Mouse (Mus musculus): ENCODE results near the gene Zfp366. TPM values are rescaled to one million over a fixed set of nuclear protein-coding genes. Genes with fewer than 3 reads are reported as not detected.
"Not testable (repeated sequence)": the region's sequence is repeated elsewhere in the genome, so short reads cannot be mapped to it uniquely, and the experiment has no call there.

Gene Zfp366
- total RNA-seq (2021): 1 to 10 TPM; 2.8 to 3.8 TPM
- long read RNA-seq, experiment 1, partial matches to known transcripts: 0 of 1 reads
- long read RNA-seq, experiment 1, other reads (novel, unspliced or antisense): 1 of 1 reads
- long read RNA-seq, experiment 2: 0 reads

GRCm38 (mm10) chr13:99184155-99184886, at the start of gene Zfp366:
Gene Zfp366, plus strand, starts transcription at chr13:99184823.
- no peak for DNase-seq
- intact Hi-C loops (cut with DNase I): no loop called here

- intact Hi-C loops (cut with DNase I): no loop called here
- DNase-seq: no peak
Observed at GRCm38 (mm10) chr13:99138351-99139255, 46.0 kb upstream of the Zfp366 start.

GRCm38 (mm10) chr13:99146355-99146871, 38.2 kb upstream of the Zfp366 start:
- intact Hi-C loops (cut with DNase I): loop anchor here (10.0 kb wide), 1 partner anchor 688 kb away; no protein-coding TSS in a partner anchor
- no peak for DNase-seq

GRCm38 (mm10) chr13:99147645-99148111, 36.9 kb upstream of the Zfp366 start:
- no peak for DNase-seq
- intact Hi-C loops (cut with DNase I): loop anchor here (10.0 kb wide), 1 partner anchor 687 kb away; no protein-coding TSS in a partner anchor

DNA sequence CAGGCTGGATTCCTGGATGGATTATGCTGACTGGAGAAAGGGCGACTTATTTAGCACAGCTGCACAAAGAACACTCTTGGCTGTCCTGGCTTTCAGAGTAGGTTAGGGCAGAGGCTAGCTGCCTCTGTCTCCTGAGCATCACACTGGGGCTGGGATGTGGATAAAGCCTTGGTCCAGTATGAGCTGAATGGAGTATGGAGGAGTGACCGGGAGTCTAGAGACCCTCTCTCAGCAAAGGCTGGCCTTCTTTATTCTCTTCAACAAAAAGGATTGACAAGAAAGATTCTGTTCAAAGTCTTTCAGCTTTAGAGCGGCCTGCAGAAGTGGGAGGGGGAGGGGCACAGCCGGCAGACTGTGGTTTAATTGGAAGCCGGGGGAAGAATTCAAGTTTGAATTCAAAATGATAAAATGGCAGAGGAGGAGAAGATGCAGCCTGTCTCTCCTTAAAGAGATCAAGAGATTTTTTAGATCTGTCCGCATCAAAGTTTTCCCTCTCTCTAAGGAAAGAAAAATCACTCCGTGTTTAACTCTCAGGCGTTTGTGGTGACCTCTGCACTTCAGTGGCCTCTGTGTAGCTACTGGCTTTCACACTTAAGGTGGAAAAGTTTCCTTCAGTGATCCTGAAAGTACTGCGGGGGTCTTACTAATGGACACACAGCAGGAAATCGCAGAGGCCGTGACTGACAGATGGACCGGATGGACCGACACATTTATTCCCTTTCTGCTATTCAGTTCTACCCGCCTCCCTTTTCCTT, 34.9 kb upstream of the Zfp366 start:
- no peak for DNase-seq
- intact Hi-C loops (cut with DNase I): loop anchor here (10.0 kb wide), 1 partner anchor 685 kb away; no protein-coding TSS in a partner anchor

GRCm38 (mm10) chr13:99150626-99151025, 34.0 kb upstream of the Zfp366 start:
- intact Hi-C loops (cut with DNase I): no loop called here
- DNase-seq: no peak

DNA sequence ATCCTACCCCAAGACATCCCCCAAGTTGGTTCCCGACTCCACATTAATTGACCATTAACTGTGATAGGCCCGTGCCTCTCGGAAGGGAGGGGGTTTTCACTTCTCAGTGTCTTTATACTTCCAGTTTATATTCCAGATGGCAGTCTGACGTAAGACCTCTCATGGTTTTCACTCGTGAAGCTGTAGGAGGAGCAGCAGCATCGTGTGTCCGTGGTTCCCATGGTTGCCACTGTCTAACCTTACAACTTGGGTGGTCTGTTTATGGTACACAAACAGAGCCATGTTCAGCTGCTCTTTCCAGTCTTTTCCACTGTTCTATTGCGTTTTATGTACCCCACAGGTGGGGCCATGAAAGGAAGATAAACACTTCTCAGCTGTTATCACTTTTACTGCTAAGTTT, 33.5 kb upstream of the Zfp366 start:
- intact Hi-C loops (cut with DNase I): no loop called here
- DNase-seq: no peak

- no peak for DNase-seq
- intact Hi-C loops (cut with DNase I): no loop called here
Observed at GRCm38 (mm10) chr13:99152305-99152930, 32.2 kb upstream of the Zfp366 start.

GRCm38 (mm10) chr13:99157709-99158108, 26.9 kb upstream of the Zfp366 start:
- intact Hi-C loops (cut with DNase I): no loop called here
- DNase-seq: no peak

GRCm38 (mm10) chr13:99158773-99159172, 25.9 kb upstream of the Zfp366 start:
- DNase-seq: no peak
- intact Hi-C loops (cut with DNase I): no loop called here

- intact Hi-C loops (cut with DNase I): no loop called here
- DNase-seq: no peak
Observed at GRCm38 (mm10) chr13:99163071-99163470, 21.6 kb upstream of the Zfp366 start.

GRCm38 (mm10) chr13:99163521-99164359, 20.9 kb upstream of the Zfp366 start:
- intact Hi-C loops (cut with DNase I): no loop called here
- no peak for DNase-seq

DNA sequence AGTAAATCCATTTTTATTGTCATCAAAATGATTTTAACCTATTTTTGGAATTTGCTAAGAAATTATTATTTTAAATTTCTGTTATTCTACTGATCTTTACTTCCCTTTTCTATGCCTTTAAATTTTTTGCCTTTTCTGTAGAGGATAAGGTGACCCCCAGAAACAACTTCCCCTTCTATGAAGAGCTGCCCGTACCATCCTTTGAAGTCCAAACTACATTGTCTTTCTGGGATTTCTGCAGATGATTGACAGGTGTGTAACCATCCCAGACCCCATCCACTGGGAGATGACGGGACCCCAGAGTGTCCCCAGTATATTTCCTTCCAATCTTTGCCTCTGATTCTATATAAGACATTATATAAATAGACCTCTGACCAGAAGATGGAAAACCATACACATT, 20.3 kb upstream of the Zfp366 start:
- intact Hi-C loops (cut with DNase I): no loop called here
- no peak for DNase-seq

DNA sequence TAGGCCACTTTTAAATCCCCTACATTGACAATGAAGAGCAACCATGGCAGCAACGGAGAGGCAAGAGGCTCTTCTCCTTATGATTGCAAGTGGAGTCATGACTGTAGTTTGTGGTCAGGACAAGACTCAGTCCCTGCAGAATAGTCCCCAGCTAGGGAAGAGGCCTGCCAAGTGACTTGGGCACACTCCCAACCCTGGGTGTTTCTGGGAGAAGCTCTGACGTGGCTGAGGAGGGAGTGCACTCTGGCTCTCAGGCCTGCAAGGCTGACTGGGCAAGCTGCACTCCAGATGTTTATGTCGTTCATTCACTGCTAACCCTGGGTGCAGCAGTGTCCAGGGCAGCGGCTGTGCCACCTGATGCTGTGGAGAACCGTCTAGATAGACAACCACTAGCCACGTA, 15.2 kb upstream of the Zfp366 start:
- intact Hi-C loops (cut with DNase I): no loop called here
- peak; percentile 79 to 90 for DNase-seq

DNA sequence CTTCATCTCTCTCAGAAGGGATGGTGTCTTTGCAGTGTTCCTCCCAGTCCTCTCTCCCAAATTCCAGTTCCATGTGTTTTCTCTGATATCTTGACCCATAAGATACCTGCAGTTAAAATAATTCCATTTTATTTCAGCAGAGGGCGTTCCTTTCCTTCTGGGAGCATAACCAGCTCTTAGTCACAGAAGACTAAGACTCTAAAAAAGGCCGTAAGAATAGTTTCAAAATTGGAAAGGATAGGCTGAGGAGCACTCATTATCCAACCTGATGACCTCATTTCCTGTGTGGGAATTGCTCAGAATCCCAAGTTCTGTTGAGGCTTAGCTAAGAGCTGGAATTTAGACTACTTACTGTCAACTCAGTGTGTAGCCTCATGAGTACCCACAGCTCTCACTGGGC, 14.3 kb upstream of the Zfp366 start:
- DNase-seq: no peak
- intact Hi-C loops (cut with DNase I): no loop called here

DNA sequence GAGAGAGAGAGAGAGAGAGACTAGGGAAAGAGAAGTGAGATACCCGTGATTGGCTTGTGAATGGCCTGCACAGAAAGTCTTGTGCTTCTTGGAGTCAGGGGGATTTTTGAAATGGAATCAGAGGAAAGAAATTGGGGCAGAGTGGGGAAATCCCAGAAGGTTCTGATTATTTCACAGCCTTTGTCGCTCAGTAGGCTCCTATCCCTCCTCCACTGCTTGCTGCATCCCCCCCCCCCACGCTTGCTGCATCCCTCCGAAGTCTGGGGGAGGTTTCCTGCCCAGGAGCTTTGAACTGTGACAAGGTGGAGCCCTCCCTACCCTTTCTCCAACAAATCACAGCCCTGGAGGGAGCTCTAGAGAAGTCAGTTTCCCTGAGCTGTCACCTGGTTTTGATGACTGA, 10.8 kb upstream of the Zfp366 start:
- DNase-seq: no peak
- intact Hi-C loops (cut with DNase I): no loop called here

DNA sequence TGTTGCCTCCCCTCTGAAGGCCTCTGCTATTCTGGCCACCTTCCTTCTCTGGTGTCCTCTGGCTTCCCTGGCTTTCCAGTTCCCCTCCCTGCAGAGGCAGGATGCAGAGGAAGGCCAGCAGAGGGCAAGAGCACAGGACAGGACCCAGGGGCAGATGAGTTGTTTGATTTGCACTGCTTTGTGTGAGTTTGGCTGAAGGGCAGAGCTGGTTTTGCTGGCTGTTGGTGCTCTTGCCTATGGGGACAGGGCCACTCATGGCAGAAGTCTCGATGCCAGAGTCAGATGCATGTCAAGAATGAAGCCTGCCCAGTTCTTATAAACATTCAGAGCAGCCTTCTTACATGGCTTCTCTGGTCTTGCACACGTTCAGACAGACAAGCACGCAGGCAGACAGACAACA, 1.8 kb upstream of the Zfp366 start:
- DNase-seq; intact Hi-C loops (cut with DNase I): not testable (repeated sequence)

DNA sequence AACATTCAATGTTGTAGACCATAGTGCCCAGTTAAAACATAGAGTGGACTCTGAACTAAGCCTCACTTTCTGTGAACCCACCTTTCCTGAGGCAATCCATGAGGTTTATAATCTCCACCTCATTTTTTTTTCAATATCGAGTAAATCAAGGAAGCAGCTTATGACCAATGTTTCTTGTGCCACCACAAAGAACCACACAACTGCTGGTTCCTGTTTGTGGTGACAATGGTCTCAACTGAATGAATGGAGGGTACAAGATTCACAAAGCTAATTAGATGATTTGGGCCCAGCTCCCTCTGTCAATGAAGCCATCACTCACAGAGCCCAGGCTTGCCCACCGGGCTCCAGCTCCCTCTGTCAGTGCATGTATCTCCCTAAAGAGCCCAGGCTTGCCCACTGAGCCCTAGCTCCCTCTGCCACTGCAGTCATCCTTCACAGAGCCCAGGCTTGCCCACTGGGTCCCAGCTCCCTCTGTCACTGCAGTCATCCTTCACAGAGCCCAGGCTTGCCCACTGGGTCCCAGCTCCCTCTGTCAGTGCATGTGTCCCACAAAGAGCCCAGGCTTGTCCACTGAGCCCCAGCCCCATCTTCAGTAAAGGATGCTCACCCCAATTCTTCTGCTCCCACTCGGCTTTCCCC, 1.2 kb upstream of the Zfp366 start:
- intact Hi-C loops (cut with DNase I): no loop called here
- DNase-seq: no peak

Data from gastrocnemius, postnatal 36 days (tissue).